Mouse (Mus musculus) C2C12 (cell line): ENCODE measurements around the gene Hs3st4. TPM values are rescaled to one million over a fixed set of nuclear protein-coding genes. Genes with fewer than 3 reads are reported as not detected.

Source experiments
- H3K27me3 ChIP-seq: one replicate; pipeline ENCODE4 v1.6.1; 2011; ENCODE audit not compliant: control insufficient read depth, insufficient read depth, insufficient read length
- H3K36me3 ChIP-seq: one replicate; pipeline ENCODE4 v1.6.1; 2011; ENCODE audit not compliant: control insufficient read depth, insufficient read depth
- H3K4me3 ChIP-seq: one replicate; pipeline ENCODE4 v1.5.1; 2011; ENCODE audit warnings: mild to moderate bottlenecking, control low read depth; ENCODE audit not compliant: poor library complexity, insufficient read depth, severe bottlenecking
- H3K79me2 ChIP-seq: one replicate; pipeline ENCODE4 v1.6.1; 2011; ENCODE audit not compliant: control insufficient read depth, insufficient read depth
- H3K79me3 ChIP-seq: one replicate; pipeline ENCODE4 v1.6.1; 2011; ENCODE audit warnings: low read depth, control low read depth
- H3ac ChIP-seq: one replicate; pipeline ENCODE3; 2011; ENCODE audit warnings: low read depth; ENCODE audit not compliant: control insufficient read depth, insufficient read length
- CEBPB ChIP-seq: IDR thresholded peaks from one replicate; pipeline ENCODE4 v1.6.1; 2011; ENCODE audit warnings: low read depth, mild to moderate bottlenecking, control low read depth, moderate library complexity
- CTCF ChIP-seq: IDR thresholded peaks from one replicate; pipeline ENCODE4 v1.5.1; 2011; ENCODE audit not compliant: control insufficient read depth, insufficient read depth, insufficient read length
- FOSL1 ChIP-seq: IDR thresholded peaks from one replicate; pipeline ENCODE4 v1.8.0; 2011; ENCODE audit warnings: mild to moderate bottlenecking, low read length; ENCODE audit not compliant: poor library complexity, insufficient read depth, severe bottlenecking
- MAX ChIP-seq: IDR thresholded peaks from one replicate; pipeline ENCODE4 v1.6.1; 2011; ENCODE audit warnings: mild to moderate bottlenecking, control low read depth
- MYOD1 ChIP-seq: IDR thresholded peaks from one replicate; pipeline ENCODE4 v1.6.1; 2011; ENCODE audit warnings: low read depth; ENCODE audit not compliant: control insufficient read depth, insufficient read length
- MYOG ChIP-seq: IDR thresholded peaks from one replicate; pipeline ENCODE4 v1.6.1; 2011; ENCODE audit not compliant: control insufficient read depth, insufficient read length; ENCODE audit errors: extremely low read depth
- USF1 ChIP-seq: IDR thresholded peaks from one replicate; pipeline ENCODE4 v1.6.1; 2011; ENCODE audit warnings: low read depth, mild to moderate bottlenecking, control low read depth, moderate library complexity
- polyA plus RNA-seq: library from polyadenylated mRNA; unstranded; fragments of >200 nt; fragmentation: generic; extraction: Trizol; gene quantifications from one replicate; pipeline ENCODE4 v1.2.1, GENCODE M21; 2012; ENCODE audit warnings: missing spikeins

Hs3st4 gene
- polyA plus RNA-seq, 1 experiment = not detected

GRCm38 (mm10) chr7:124141229-124141628, 158.6 kb downstream of the Hs3st4 start:
- Histone ChIP-seq H3K79me2 (no peaks in the 10 kb centered on the region), H3K36me3 (no peaks in the 10 kb centered on the region), H3K79me3 (no peaks in the 10 kb centered on the region), H3ac (no peak overlapping the region), H3K27me3 (no peaks in the 10 kb centered on the region), H3K4me3 (no peak overlapping the region)
- TF ChIP-seq USF1 = no peak
- no peak for TF ChIP-seq MYOD1
- TF ChIP-seq MYOG = no peak
- no peak for TF ChIP-seq MAX
- no peak for TF ChIP-seq CTCF
- TF ChIP-seq CEBPB = no peak
- no peak for TF ChIP-seq FOSL1

DNA sequence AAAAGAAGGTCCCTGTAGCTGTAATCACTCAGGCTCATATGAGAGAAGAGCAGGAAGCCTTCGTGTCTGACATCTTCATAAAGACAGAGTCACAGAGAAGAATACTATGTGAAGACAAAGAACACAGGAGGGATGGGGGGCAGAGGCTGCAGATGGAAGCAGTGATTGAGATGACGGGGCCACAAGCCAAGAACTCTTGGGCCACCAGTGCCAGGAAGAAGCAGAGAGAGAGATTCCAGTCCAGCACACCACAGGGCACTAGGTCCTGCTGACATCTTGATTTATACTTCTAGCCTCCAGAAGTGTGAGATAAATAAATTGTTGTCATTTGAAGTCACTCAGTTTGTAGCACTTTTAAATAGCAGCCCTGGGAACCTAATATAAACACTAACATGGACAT, 168.2 kb downstream of the Hs3st4 start:
- Histone ChIP-seq H3K4me3 (no peak overlapping the region), H3K36me3 (no peaks in the 10 kb centered on the region), H3ac (no peak overlapping the region), H3K79me2 (no peaks in the 10 kb centered on the region), H3K27me3 (no peaks in the 10 kb centered on the region), H3K79me3 (no peaks in the 10 kb centered on the region)
- no peak for TF ChIP-seq MYOG
- TF ChIP-seq MYOD1 = no peak
- no peak for TF ChIP-seq CEBPB
- no peak for TF ChIP-seq MAX
- no peak for TF ChIP-seq FOSL1
- no peak for TF ChIP-seq USF1
- no peak for TF ChIP-seq CTCF

GRCm38 (mm10) chr7:124163301-124163700, 180.6 kb downstream of the Hs3st4 start:
- no peaks in the 10 kb centered on the region for H3K79me2 ChIP-seq
- no peak for TF ChIP-seq CEBPB
- no peak for TF ChIP-seq USF1
- no peak for TF ChIP-seq MAX
- no peak for TF ChIP-seq FOSL1
- no peak for TF ChIP-seq MYOD1
- no peak for TF ChIP-seq MYOG
- no peak for TF ChIP-seq CTCF
- no peak overlapping the region for H3K4me3 ChIP-seq
- H3ac ChIP-seq = no peak overlapping the region
- no peaks in the 10 kb centered on the region for H3K36me3 ChIP-seq
- no peaks in the 10 kb centered on the region for H3K27me3 ChIP-seq
- H3K79me3 ChIP-seq = no peaks in the 10 kb centered on the region

GRCm38 (mm10) chr7:124166229-124166628, 183.6 kb downstream of the Hs3st4 start:
- TF ChIP-seq MYOG (no peak), MYOD1 (no peak), FOSL1 (no peak), CTCF (no peak)

DNA sequence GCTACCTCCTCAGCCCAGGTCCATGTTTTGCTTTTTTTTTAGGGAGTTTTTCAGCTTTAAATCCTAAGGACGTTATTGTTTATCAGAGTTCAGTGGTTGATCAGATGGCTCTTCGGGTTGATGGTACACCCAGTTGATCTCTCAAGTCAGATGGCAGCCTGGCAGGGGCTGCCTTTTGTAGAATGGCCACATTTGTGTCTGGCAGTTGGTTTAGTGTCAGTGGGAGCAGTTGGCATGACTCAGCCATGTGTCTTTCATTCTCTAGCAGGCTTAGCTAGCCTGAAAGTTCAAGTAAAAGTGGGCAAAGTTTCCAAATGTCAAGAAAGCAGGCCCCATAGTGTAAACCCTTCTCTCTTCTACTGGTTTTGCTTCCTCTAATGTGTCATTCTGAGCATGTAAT, 186.1 kb downstream of the Hs3st4 start:
- H3K27me3 ChIP-seq = no peaks in the 10 kb centered on the region
- no peaks in the 10 kb centered on the region for H3K79me3 ChIP-seq
- TF ChIP-seq MYOG = no peak
- no peak for TF ChIP-seq USF1
- H3ac ChIP-seq = no peak overlapping the region
- H3K79me2 ChIP-seq = no peaks in the 10 kb centered on the region
- H3K4me3 ChIP-seq = no peak overlapping the region
- H3K36me3 ChIP-seq = no peaks in the 10 kb centered on the region

More at GRCm38 (mm10) chr7:124166229-124166628, 183.6 kb downstream of the Hs3st4 start:
- Histone ChIP-seq H3K27me3 (no peaks in the 10 kb centered on the region), H3K79me3 (no peaks in the 10 kb centered on the region), H3K4me3 (no peak overlapping the region), H3ac (no peak overlapping the region), H3K36me3 (no peaks in the 10 kb centered on the region), H3K79me2 (no peaks in the 10 kb centered on the region)

GRCm38 (mm10) chr7:124170001-124170400, 187.3 kb downstream of the Hs3st4 start:
- TF ChIP-seq CTCF (no peak), MAX (no peak), CEBPB (no peak), MYOG (no peak), FOSL1 (no peak), MYOD1 (no peak), USF1 (no peak)
- H3K79me2 ChIP-seq = no peaks in the 10 kb centered on the region
- H3K36me3 ChIP-seq = no peaks in the 10 kb centered on the region
- H3K4me3 ChIP-seq = no peak overlapping the region
- no peaks in the 10 kb centered on the region for H3K79me3 ChIP-seq
- no peak overlapping the region for H3ac ChIP-seq
- no peaks in the 10 kb centered on the region for H3K27me3 ChIP-seq
